Mouse (Mus musculus) myocyte (in vitro differentiated cells): ENCODE measurements around the gene A630023A22Rik.

ENCODE experiments used
- CEBPB ChIP-seq: IDR thresholded peaks from 2 replicates; pipeline ENCODE4 v1.6.1; 2011; ENCODE audit warnings: mild to moderate bottlenecking, moderate library complexity; ENCODE audit not compliant: poor library complexity, insufficient read depth, severe bottlenecking
- E2F4 ChIP-seq: IDR thresholded peaks from one replicate; pipeline ENCODE4 v1.6.1; 2011; ENCODE audit warnings: mild to moderate bottlenecking, control low read depth, moderate library complexity; ENCODE audit not compliant: insufficient read depth
- MAX ChIP-seq: IDR thresholded peaks from one replicate; pipeline ENCODE4 v1.6.1; 2011; ENCODE audit warnings: low read depth, mild to moderate bottlenecking, control low read depth
- MYOD1 ChIP-seq, 3 experiments: IDR thresholded peaks; one replicate each; pipeline ENCODE4 v1.6.1; 2011; ENCODE audit warnings: control low read depth in 2 of 3, low read depth in 2 of 3, mild to moderate bottlenecking in 2 of 3, moderate library complexity in 1 of 3; ENCODE audit not compliant: insufficient read length in 2 of 3, control insufficient read depth in 1 of 3
- MYOG ChIP-seq, 3 experiments: IDR thresholded peaks; one replicate each; pipeline ENCODE4 v1.6.1; 2011; ENCODE audit warnings: control low read depth in 2 of 3, low read depth in 2 of 3, mild to moderate bottlenecking in 2 of 3; ENCODE audit not compliant: insufficient read length in 2 of 3, control insufficient read depth in 1 of 3, insufficient read depth in 1 of 3
- POLR2A ChIP-seq: IDR thresholded peaks from one replicate; pipeline ENCODE4 v1.6.1; 2011; ENCODE audit warnings: low read depth, mild to moderate bottlenecking, control low read depth, moderate library complexity; ENCODE audit not compliant: insufficient read length
- POLR2AphosphoS2 ChIP-seq: IDR thresholded peaks from one replicate; pipeline ENCODE4 v1.6.1; 2011; ENCODE audit warnings: low read depth, control low read depth; ENCODE audit not compliant: insufficient read length
- REST ChIP-seq: IDR thresholded peaks from one replicate; pipeline ENCODE4 v1.6.1; 2011; ENCODE audit warnings: mild to moderate bottlenecking, control low read depth, moderate library complexity; ENCODE audit not compliant: insufficient read depth, insufficient read length
- SRF ChIP-seq: IDR thresholded peaks from one replicate; pipeline ENCODE4 v1.6.1; 2011; ENCODE audit warnings: low read depth; ENCODE audit not compliant: control insufficient read depth, insufficient read length
- TCF12 ChIP-seq: IDR thresholded peaks from one replicate; pipeline ENCODE4 v1.6.1; 2011; ENCODE audit warnings: mild to moderate bottlenecking, control low read depth; ENCODE audit not compliant: poor library complexity, insufficient read depth, severe bottlenecking
- USF1 ChIP-seq: IDR thresholded peaks from one replicate; pipeline ENCODE4 v1.6.1; 2011; ENCODE audit warnings: low read depth, mild to moderate bottlenecking, control low read depth, moderate library complexity

DNA sequence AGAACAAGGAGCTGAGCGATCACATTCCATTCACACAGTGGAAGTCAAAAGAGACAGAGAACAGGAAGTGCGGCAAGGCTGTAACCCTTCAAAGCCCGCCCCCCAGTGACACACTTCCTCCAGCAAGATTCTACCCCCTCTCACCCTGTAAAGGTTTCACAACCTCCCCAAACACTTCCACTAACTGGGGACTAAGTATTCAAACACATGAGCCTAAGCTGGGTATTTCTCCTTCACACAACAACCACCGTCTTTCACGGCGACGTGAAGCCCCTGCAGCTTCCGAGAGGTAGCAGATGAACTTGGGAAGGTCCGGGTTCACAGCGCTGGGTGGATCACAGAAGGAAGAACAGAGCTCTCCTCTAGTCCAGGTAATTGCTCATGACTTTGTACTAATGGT lies 40.4 kb upstream of the A630023A22Rik start:
- TF ChIP-seq MAX = no peak
- no peak for TF ChIP-seq E2F4
- no peak for TF ChIP-seq CEBPB
- TF ChIP-seq MYOD1 (IDR thresholded peaks at IDR 0.05; ENCODE audit: control insufficient read depth in 1 of 3, insufficient read length in 2 of 3, low read depth in 2 of 3) = no peak
- no peak for TF ChIP-seq TCF12
- no peak for TF ChIP-seq POLR2A
- TF ChIP-seq REST = no peak
- TF ChIP-seq USF1 = no peak
- TF ChIP-seq MYOG (IDR thresholded peaks at IDR 0.05; ENCODE audit: control insufficient read depth in 1 of 3, insufficient read depth in 1 of 3, insufficient read length in 2 of 3, low read depth in 2 of 3) = no peak
- no peak for TF ChIP-seq POLR2AphosphoS2
- no peak for TF ChIP-seq SRF
